Mouse (Mus musculus) urinary bladder, adult 18-20 months (tissue): Measurements from ENCODE around the gene Greb1.

Source experiments
- DNase-seq, 2 experiments: peaks; one replicate each; pipeline ENCODE4 v3.0.0; 2022; ENCODE audit warnings: low spot score in 2 of 2, mixed read lengths in 2 of 2

Gene Greb1

DNA sequence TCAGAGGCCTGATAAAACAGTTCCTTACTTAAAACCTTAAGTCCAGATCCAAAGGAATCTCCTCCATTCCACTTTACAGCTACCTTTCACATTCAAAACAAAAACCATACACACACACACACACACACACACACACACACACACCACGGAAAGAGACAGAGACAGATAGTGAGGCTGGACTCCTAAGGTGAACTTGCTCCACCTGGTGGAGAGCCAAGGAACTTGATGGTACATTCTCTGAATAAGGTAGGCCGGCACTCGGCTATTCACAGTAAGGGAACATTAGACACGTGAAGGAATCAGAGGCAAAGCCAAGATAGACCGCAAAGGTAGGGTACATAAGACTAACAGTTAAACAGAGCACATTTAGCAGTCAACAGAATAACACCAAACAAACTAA lies 4.8 kb upstream of the Greb1 start:
- peak; percentile 33 to 51 for DNase-seq

- DNase-seq = no peak
Measured at GRCm38 (mm10) chr12:16803956-16804430, 3.3 kb upstream of the Greb1 start.

DNA sequence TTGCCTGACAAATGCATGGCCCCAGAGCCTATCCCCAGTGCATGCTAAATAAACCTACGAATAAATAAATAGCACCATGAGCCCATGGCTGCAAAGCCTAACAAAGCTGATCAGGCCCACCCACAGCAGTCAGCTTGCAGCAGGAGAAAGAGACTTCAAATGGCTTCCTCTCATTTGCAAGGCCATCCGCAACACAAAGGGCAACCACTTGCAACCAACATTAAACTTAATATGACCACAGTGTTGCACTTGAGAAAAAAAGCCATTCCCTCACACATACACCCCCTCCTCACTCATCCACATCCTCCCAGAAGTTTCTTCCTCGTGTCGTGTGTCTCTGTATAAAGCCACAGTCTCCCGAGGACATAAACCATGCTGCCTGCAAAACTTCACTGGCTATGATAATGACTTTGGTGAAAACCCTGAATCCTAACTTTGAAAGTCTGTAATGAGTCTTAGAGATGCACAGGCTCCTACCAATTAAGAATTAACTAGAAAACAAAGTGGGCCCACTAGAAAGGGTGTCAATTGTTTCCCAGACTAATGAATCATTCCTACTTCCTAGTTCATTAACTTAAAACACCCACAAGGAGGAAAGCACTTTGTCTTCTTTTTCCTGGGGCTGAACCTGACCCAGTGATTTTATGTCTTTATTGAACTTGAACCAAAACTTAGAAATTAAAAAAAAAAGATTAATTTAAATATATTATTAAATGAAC lies 2.7 kb upstream of the Greb1 start:
- no peak for DNase-seq

- no peak for DNase-seq
Measured at GRCm38 (mm10) chr12:16800959-16801315, 251 bp upstream of the Greb1 start.

DNA sequence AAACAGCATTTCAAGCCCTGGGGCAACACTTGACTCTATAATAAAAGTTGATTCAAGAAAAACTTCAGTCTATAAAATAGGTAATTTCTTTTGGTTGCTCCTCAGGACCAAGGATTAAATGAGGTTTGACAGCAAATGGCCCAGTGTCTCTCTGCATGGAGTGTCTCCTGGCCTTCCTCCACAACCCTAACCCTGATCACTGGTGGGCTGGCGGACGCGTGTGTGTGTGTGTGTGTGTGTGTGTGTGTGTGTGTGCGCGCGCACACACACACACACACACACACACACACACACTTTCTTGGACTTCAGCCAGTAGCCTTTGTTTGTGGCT lies 793 bp downstream of the Greb1 start:
- DNase-seq = no peak

DNA sequence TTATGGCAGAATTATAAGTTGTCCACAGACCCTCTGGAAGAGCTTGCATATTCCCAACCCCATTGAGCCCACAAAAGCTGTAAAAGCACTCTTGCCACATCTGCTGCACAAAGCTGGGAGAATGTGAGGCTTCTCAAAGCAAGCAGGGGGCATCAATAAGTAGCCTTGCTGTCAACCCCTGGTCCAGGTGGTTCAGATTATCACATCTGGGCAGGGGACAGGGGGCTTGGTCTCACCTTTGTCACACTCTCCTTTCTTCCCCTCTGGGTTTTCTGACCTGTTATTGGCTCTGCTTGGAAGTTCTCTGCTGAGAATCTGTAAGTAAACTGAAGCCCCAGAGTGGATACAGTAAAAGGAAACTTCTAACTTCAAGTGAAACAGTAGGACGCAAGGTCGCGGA lies 1.8 kb downstream of the Greb1 start:
- no peak for DNase-seq

DNA sequence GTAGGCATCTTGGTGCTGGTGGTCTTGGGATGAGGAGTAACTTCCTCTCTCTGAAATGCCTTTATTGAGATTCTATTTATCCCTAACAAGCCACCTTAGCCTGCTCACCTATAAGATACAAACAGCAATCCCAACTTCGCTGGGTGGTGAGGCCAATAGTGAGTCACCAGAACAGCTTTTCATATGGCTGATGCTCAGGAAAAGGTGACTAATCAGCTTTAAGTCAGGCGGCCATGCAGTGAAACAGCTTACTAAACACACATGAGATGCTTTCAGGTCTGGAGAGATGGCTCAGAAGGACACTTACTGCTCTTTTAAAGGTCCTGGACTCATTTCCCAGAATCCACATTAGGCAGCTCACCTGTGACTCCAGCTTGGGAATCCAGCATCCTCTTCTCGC lies 4.9 kb downstream of the Greb1 start:
- no peak for DNase-seq

- no peak for DNase-seq
Measured at GRCm38 (mm10) chr12:16793371-16793770, 7.3 kb downstream of the Greb1 start.

DNA sequence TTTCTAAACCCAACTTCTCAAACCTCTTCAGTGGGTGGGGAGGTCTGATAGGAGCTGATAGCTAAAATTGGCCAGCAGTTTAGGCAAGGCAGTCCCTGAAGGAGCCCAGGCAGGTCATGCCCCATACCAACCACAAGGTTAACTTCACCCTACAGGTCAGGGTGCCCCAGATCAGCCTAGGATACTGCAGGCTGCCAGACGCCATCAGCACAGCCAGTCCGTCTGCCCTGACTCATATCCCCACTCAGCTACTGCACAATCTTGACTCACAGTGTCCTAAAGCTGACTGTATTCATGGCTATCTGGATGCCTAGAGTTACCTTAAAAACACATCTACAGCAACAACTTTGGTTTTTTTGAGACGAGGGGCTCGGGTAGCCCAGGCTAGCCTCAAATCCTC lies 10.2 kb downstream of the Greb1 start:
- no peak for DNase-seq

DNA sequence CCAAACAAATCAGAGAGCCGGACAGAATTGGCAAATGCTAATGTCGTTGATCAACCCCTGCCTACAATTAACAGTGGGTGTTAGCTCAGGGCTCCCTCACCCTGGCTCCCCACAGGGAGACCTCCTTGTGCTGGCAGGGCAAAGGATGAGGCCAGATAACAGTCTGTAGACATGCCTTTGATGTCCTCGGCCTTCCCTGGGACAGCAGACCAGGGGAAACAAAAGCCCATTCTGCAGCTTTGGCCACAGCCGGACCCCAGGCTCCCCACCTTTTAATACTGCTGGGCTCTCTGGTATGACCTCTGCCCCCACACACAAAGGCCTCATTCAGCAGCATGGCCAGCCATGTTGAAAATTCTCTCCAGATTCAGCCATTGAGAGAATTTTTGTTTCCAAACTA lies 10.9 kb downstream of the Greb1 start:
- DNase-seq = no peak

- no peak for DNase-seq
Measured at GRCm38 (mm10) chr12:16789199-16789598, 11.5 kb downstream of the Greb1 start.

GRCm38 (mm10) chr12:16788600-16788999 lies 12.1 kb downstream of the Greb1 start:
- DNase-seq = no peak

DNA sequence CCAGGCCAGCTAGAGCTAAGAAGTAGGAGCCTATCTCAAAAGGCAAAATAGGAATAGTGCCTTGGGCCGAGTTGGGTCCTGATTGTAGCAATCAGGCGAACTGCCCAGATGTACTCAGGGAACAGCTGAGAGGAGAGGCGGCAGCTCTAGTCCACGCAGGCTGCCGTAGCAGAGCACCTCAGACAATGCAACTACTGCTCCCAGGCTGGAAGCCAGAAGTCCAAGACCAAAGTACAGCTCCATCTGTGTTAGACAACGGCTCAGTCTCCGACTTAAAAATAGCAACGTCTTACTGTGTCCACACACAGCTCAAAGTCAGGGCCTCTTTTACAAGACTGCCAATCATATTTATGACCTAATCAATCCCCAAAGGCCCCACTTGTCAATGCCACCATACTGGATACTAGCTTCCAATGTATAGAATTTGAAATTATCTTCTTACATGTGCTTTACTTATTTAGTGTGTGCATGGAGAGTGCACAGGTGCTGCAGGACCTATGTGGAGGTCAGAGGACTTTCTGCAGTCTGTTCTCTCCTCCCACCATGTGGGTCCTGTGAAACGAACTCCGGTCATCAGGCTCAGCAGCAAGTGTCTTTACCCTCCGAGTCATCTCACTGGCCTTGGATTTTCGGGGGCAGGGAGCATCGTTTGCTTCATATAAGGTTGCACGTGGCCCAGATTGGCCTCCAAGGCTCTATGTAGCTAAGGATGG lies 19.5 kb downstream of the Greb1 start:
- no peak for DNase-seq

- DNase-seq = no peak
Measured at GRCm38 (mm10) chr12:16780320-16780719, 20.4 kb downstream of the Greb1 start.

GRCm38 (mm10) chr12:16779165-16779564 lies 21.5 kb downstream of the Greb1 start:
- DNase-seq = no peak

GRCm38 (mm10) chr12:16778523-16778922 lies 22.2 kb downstream of the Greb1 start:
- no peak for DNase-seq

GRCm38 (mm10) chr12:16775351-16775750 lies 25.3 kb downstream of the Greb1 start:
- DNase-seq = no peak

- no peak for DNase-seq
Measured at GRCm38 (mm10) chr12:16774605-16775004, 26.1 kb downstream of the Greb1 start.

GRCm38 (mm10) chr12:16769601-16770165 lies 31.0 kb downstream of the Greb1 start:
- DNase-seq = no peak

DNA sequence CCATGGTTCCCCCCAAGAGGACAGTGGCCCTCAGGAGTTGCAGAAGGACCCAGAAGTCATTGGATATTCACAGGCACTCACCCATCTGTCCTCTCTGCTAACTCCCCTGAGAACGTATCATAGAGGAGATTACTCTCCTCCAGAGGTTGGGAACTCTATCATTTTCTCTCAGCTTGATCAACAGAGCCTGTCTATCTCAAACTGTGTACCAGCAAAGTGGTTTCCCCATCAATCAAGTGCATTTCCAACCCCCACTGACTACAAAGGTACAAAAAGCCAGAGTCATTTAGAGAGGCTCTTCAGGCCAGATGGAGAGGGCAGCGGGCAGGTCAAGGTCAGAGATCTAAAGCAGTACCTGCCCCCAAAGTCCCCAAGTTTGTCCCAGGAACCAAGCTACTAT lies 32.0 kb downstream of the Greb1 start:
- no peak for DNase-seq

- no peak for DNase-seq
Measured at GRCm38 (mm10) chr12:16768251-16768650, 32.4 kb downstream of the Greb1 start.

DNA sequence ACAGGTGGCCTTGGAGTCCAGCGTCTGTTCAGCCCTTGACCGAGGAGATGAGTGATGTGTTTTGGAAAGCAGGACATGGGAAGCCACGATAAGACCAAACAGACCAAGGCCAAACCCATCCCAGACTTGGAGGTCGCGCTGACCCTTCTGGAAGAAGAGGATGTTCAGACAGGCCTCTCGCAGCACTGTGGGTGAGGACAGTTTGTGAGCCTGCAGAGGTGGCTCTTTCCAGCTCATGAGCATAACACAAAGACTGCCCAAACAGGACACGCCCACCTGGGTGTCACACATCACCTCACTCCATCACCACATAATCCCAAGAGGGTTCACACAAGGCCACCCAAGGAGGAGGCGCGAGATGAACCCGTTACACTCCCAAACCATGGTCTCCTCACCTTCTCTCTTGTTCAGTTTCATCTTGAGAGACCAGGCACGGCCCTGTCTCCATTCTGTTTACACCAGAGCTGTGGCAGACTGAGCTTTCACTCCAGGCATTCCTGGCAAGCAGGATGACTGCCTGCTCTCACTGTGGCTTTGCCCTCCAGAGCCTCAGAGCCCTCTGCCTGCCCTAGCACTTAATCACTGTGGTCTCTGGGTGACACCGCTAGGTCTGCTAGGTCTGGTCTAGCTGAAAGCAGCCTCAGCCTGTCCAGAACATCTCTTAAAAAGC lies 35.8 kb downstream of the Greb1 start:
- no peak for DNase-seq
